Mouse (Mus musculus) liver, embryonic 15.5 days (tissue): ENCODE measurements around the gene Bbs2. TPM values are rescaled to one million over a fixed set of nuclear protein-coding genes. Genes with fewer than 3 reads are reported as not detected.
A peak's percentile ranks its signal among the peaks of the same experiment; 100 is the strongest.

Source experiments
- ATAC-seq: fragments of 200-750 bp; cut with Nextera tagmentation; 2 replicates; pipeline ENCODE4 v1.8.0; 2017; ENCODE audit warnings: moderate number of reproducible peaks, mild to moderate bottlenecking, moderate library complexity; ENCODE audit not compliant: insufficient read depth
- H3K27ac ChIP-seq: fragments of 300-500 bp; sonication (generic); replicated peaks from 2 replicates; pipeline ENCODE4 v1.5.1; 2015; ENCODE audit warnings: mild to moderate bottlenecking, inconsistent platforms
- H3K27me3 ChIP-seq: fragments of 300-500 bp; sonication (generic); 2 replicates; pipeline ENCODE4 v1.6.1; 2015; ENCODE audit warnings: mild to moderate bottlenecking, inconsistent platforms
- H3K36me3 ChIP-seq: fragments of 300-500 bp; sonication (generic); replicated peaks from 2 replicates; pipeline ENCODE4 v1.6.1; 2015; ENCODE audit warnings: moderate library complexity, mild to moderate bottlenecking, inconsistent platforms
- H3K4me1 ChIP-seq: fragments of 300-500 bp; sonication (generic); replicated peaks from 2 replicates; pipeline ENCODE4 v1.6.1; 2015; ENCODE audit warnings: inconsistent platforms
- H3K4me2 ChIP-seq: fragments of 300-500 bp; sonication (generic); 2 replicates; pipeline ENCODE4 v1.6.1; 2015; ENCODE audit warnings: moderate library complexity, mild to moderate bottlenecking, inconsistent platforms
- H3K4me3 ChIP-seq: fragments of 300-500 bp; sonication (generic); replicated peaks from 2 replicates; pipeline ENCODE4 v1.5.1; 2015; ENCODE audit warnings: mild to moderate bottlenecking, inconsistent platforms
- H3K9ac ChIP-seq: fragments of 300-500 bp; sonication (generic); 2 replicates; pipeline ENCODE4 v1.6.1; 2015; ENCODE audit warnings: moderate library complexity, mild to moderate bottlenecking, inconsistent platforms
- H3K9me3 ChIP-seq: fragments of 300-500 bp; sonication (generic); replicated peaks from 2 replicates; pipeline ENCODE4 v1.6.1; 2016; ENCODE audit warnings: inconsistent platforms
- WGBS: fragments of 180-500 bp; shearing (Covaris S2); methylation state at CpG from one replicate; pipeline ENCODE4 v1.1.7; 2015; ENCODE audit warnings: mixed read lengths; ENCODE audit not compliant: insufficient replicate concordance; 5-methylcytosine and 5-hydroxymethylcytosine counted together
- polyA plus RNA-seq: library from polyadenylated mRNA; unstranded; fragments of >200 nt; fragmentation: Nextera tagmentation; extraction: Ambion mirVana; gene quantifications from 2 replicates; pipeline ENCODE4 v1.2.1, GENCODE M21; 2015

Bbs2 gene
- polyA plus RNA-seq, 1 experiment from 2014 or later, result 2.6 TPM

DNA sequence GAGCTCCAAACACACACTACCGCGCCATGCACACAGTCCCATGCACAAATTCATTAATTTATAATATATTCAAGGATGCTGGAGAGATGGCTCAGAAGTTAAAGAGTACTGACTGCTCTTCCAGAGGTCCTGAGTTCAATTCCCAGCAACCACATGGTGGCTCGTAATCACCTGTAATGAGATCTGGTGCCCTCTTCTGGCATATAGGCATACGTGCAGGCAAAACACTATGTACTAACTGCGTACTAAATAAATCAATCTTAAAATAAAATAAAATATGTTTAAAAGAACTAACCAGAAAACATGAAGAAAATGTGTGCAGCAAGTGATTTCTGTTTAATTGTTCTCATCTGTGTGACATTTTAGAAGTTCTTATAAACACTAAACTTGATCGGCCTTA, 4.4 kb downstream of the Bbs2 start:
- H3K4me1 ChIP-seq, result peaks cover 17% of the 10 kb centered on the region
- H3K27me3 ChIP-seq, result no peaks in the 10 kb centered on the region
- no peak for ATAC-seq
- WGBS, result 78% methylated on average over 6 of the region's 6 CpGs
- no peak overlapping the region for H3K4me2 ChIP-seq
- H3K36me3 ChIP-seq, result no peaks in the 10 kb centered on the region
- no peak overlapping the region for H3K4me3 ChIP-seq
- H3K9ac ChIP-seq, result no peak overlapping the region
- H3K9me3 ChIP-seq, result no peaks in the 10 kb centered on the region
- H3K27ac ChIP-seq, result no peak overlapping the region

GRCm38 (mm10) chr8:94092848-94093247, 5.9 kb downstream of the Bbs2 start:
- Histone ChIP-seq H3K27me3 (no peaks in the 10 kb centered on the region), H3K4me3 (no peak overlapping the region), H3K27ac (no peak overlapping the region), H3K36me3 (no peaks in the 10 kb centered on the region), H3K9me3 (no peaks in the 10 kb centered on the region), H3K4me1 (peaks cover 9% of the 10 kb centered on the region), H3K4me2 (no peak overlapping the region), H3K9ac (no peak overlapping the region)
- ATAC-seq, result no peak
- 72% methylated on average over 9 of the region's 9 CpGs for WGBS

GRCm38 (mm10) chr8:94089715-94090114, 9.0 kb downstream of the Bbs2 start:
- Histone ChIP-seq H3K9ac (no peak overlapping the region), H3K27ac (no peak overlapping the region), H3K4me3 (no peak overlapping the region), H3K4me1 (no peaks in the 10 kb centered on the region), H3K9me3 (no peaks in the 10 kb centered on the region), H3K27me3 (no peaks in the 10 kb centered on the region), H3K4me2 (no peak overlapping the region), H3K36me3 (no peaks in the 10 kb centered on the region)
- 58% methylated on average over 6 of the region's 6 CpGs for WGBS
- no peak for ATAC-seq

DNA sequence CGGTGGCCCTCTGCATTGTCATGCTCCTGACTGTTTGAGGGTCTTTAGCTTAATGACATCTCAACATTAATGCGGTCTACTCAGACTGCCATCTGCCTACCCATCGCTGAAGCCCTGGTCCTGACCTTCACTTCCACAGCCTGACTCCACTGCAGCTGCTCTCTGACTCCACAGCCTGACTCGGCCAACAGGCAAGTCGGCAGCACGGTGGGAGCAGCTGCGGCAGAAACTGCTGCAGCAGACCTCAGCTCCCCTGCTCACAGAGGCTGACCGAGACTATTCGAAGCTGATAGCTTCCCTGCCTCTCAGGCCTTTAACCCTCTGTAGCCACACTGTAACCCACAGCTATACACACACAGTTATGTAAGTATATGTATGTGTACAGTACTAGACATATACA, 10.8 kb downstream of the Bbs2 start:
- no peaks in the 10 kb centered on the region for H3K9me3 ChIP-seq
- no peak overlapping the region for H3K4me2 ChIP-seq
- H3K27me3 ChIP-seq, result no peaks in the 10 kb centered on the region
- WGBS, result 78% methylated on average over 9 of the region's 9 CpGs
- H3K9ac ChIP-seq, result no peak overlapping the region
- ATAC-seq, result no peak
- H3K4me3 ChIP-seq, result no peak overlapping the region
- H3K27ac ChIP-seq, result no peak overlapping the region
- no peaks in the 10 kb centered on the region for H3K4me1 ChIP-seq
- H3K36me3 ChIP-seq, result no peaks in the 10 kb centered on the region

GRCm38 (mm10) chr8:94076461-94077192, 22.1 kb downstream of the Bbs2 start:
- ATAC-seq, result no peak

DNA sequence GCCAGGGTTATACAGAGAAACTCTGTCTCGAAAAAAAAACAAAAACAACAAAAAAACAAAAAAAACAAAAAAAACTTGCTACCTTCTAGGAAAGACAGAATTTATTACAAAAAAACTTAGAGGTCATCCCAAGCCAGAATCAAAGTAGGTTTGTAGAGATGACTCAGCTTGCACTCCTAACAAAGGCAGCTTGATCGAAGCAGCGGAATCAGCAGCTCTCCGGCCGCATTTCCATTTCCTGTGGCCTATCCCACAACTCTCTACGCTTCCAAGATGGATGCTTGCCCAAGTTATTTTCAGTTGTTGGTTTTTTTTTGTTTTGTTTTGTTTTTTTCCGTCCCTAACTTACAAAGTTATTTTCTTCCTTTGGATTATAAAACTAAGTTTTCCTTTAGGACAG, 29.9 kb downstream of the Bbs2 start:
- WGBS, result 81% methylated on average over 7 of the region's 7 CpGs
- ATAC-seq, result no peak
- Histone ChIP-seq H3K4me3 (no peak overlapping the region), H3K36me3 (peaks cover 15% of the 10 kb centered on the region), H3K27ac (no peak overlapping the region), H3K4me2 (no peak overlapping the region), H3K9ac (no peak overlapping the region), H3K27me3 (no peaks in the 10 kb centered on the region), H3K4me1 (no peaks in the 10 kb centered on the region; the same call in 1 of the 2 replicates), H3K9me3 (no peaks in the 10 kb centered on the region)

More at GRCm38 (mm10) chr8:94076461-94077192, 22.1 kb downstream of the Bbs2 start:
- no peak overlapping the region for H3K4me3 ChIP-seq
- H3K9ac ChIP-seq, result no peak overlapping the region
- H3K4me1 ChIP-seq, result no peaks in the 10 kb centered on the region
- no peak overlapping the region for H3K4me2 ChIP-seq
- H3K27me3 ChIP-seq, result no peaks in the 10 kb centered on the region
- H3K27ac ChIP-seq, result no peak overlapping the region
- WGBS, result 72% methylated on average over 12 of the region's 12 CpGs
- no peaks in the 10 kb centered on the region for H3K9me3 ChIP-seq
- H3K36me3 ChIP-seq, result no peaks in the 10 kb centered on the region

DNA sequence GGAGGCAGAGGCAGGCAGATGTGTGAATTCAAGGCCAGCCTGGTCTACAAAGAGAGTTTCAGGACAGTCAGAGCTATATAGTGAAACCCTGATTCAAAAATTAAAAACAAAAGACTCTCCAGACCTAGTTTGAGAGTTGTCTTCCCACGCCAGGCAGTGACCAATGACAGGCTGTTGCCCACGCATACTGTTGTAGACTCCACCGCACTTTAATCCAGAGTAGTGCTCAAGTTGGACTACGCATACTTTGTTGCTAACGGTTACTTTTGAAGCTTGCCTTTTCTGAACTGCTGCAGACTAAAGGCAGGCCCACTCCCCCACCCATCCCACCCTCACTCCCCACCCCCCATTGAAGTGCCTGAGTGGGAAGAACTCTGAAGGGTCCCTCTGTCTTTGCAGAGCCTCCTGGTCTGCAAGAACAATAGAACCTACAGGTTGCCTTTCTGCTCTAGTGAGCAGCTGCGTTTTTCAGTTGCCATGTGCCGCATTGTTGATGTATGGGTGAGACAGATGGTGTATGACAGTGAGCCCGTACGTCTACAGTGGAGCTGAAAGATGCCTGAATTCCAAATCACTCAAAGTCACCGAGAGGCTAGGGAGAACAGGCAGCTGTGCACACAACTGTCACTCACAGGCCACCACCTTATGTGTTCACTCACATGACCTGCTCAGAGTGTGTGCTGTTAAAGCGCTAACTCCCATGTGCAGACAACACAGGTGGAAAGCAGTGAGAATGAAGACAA, 32.4 kb downstream of the Bbs2 start:
- no peak for ATAC-seq
- peaks cover 37% of the 10 kb centered on the region for H3K36me3 ChIP-seq
- no peak overlapping the region for H3K9ac ChIP-seq

GRCm38 (mm10) chr8:94057157-94057854, 41.4 kb downstream of the Bbs2 start:
- no peak overlapping the region for H3K9ac ChIP-seq
- ATAC-seq, result no peak
- H3K27me3 ChIP-seq, result no peaks in the 10 kb centered on the region
- no peak overlapping the region for H3K27ac ChIP-seq
- H3K4me1 ChIP-seq, result no peaks in the 10 kb centered on the region
- no peak overlapping the region for H3K4me2 ChIP-seq
- no peak overlapping the region for H3K4me3 ChIP-seq
- 64% methylated on average over 6 of the region's 6 CpGs for WGBS
- peaks cover 58% of the 10 kb centered on the region for H3K36me3 ChIP-seq
- H3K9me3 ChIP-seq, result no peaks in the 10 kb centered on the region

More for the DNA sequence above, 32.4 kb downstream of the Bbs2 start:
- Histone ChIP-seq H3K4me3 (no peak overlapping the region), H3K27me3 (no peaks in the 10 kb centered on the region), H3K9me3 (no peaks in the 10 kb centered on the region), H3K4me1 (no peaks in the 10 kb centered on the region; the same call in 1 of the 2 replicates), H3K4me2 (no peak overlapping the region), H3K27ac (no peak overlapping the region)
- 81% methylated on average over 11 of the region's 11 CpGs for WGBS

DNA sequence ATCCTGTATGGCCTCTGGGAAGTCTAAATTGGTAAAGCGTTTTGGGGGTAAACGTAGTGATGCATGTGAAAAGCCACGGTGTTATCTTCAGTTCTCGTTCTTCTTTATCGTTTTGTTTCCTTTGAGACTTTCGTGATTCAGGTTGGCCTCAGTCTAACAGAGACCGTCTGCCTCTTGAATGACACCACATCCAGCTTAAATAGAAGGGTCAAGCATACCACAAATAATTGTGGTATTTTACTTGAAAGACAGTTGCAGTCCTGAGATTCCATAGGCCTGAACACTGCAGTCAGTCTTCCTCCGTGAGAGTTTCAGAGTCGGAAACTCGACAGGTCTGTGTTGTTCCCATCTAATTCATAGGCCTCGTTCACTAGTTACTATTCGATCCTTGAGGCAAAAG, 46.0 kb downstream of the Bbs2 start:
- WGBS, result 78% methylated on average over 12 of the region's 12 CpGs
- no peaks in the 10 kb centered on the region for H3K27me3 ChIP-seq

GRCm38 (mm10) chr8:94047845-94048244, 50.9 kb downstream of the Bbs2 start:
- Histone ChIP-seq H3K9me3 (no peaks in the 10 kb centered on the region), H3K4me3 (no peak overlapping the region), H3K4me1 (no peaks in the 10 kb centered on the region), H3K27ac (no peak overlapping the region), H3K9ac (no peak overlapping the region), H3K4me2 (no peak overlapping the region), H3K27me3 (no peaks in the 10 kb centered on the region), H3K36me3 (peaks cover 12% of the 10 kb centered on the region)
- WGBS, result 76% methylated on average over 2 of the region's 2 CpGs
- ATAC-seq, result no peak

More for the DNA sequence above, 46.0 kb downstream of the Bbs2 start:
- no peak overlapping the region for H3K27ac ChIP-seq
- H3K9me3 ChIP-seq, result no peaks in the 10 kb centered on the region
- ATAC-seq, result no peak
- H3K9ac ChIP-seq, result no peak overlapping the region
- H3K4me3 ChIP-seq, result no peak overlapping the region
- H3K36me3 ChIP-seq, result peaks cover 35% of the 10 kb centered on the region
- H3K4me1 ChIP-seq, result no peaks in the 10 kb centered on the region
- H3K4me2 ChIP-seq, result no peak overlapping the region

- H3K4me1 ChIP-seq, result peaks cover 39% of the 10 kb centered on the region
- H3K27ac ChIP-seq, result peak overlapping the region; percentile 34; the same call in 1 of the 2 replicates
- H3K36me3 ChIP-seq, result no peaks in the 10 kb centered on the region
- WGBS, result 6% methylated on average over 15 of the region's 15 CpGs
- H3K9me3 ChIP-seq, result no peaks in the 10 kb centered on the region
- H3K4me3 ChIP-seq, result peak overlapping the region; percentile 71
- peak overlapping the region; percentile 79 for H3K4me2 ChIP-seq
- peak overlapping the region; percentile 65 for H3K9ac ChIP-seq
- no peaks in the 10 kb centered on the region for H3K27me3 ChIP-seq
- ATAC-seq, result no peak
Measured at GRCm38 (mm10) chr8:94037806-94038205, 60.9 kb downstream of the Bbs2 start.
